Mouse (Mus musculus): ENCODE results near the gene Rtraf. TPM values are rescaled to one million over a fixed set of nuclear protein-coding genes. Genes with fewer than 3 reads are reported as not detected.
A peak's percentile ranks its signal among the peaks of the same experiment; 100 is the strongest.

Rtraf gene
- total RNA-seq, 4 experiments from 2014 or later: 76.8 to 89.6 (median 79.4) TPM

DNA sequence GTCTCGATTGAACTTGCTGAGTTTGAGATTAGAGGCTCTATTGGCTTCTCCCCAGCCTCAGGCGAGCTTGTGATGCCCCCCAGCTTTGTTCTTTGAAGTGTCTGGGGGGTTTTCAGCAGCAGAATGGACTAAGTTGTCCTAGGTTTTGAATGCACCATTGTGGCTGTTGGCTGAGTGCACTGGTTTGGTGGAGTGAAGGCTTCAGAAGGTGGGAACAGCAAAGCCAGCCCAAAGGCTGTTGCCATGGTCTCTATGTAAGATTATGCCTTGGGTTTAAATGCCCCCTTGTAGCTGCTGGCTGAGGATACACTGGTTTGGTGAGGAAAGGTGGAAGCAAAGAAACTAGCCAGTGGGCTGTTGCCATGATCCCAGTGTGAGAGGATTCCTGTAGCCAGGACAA is 23.1 kb downstream of the Rtraf start:
- no peak for DNase-seq (ENCODE audit: low spot score in 2 of 2)

DNA sequence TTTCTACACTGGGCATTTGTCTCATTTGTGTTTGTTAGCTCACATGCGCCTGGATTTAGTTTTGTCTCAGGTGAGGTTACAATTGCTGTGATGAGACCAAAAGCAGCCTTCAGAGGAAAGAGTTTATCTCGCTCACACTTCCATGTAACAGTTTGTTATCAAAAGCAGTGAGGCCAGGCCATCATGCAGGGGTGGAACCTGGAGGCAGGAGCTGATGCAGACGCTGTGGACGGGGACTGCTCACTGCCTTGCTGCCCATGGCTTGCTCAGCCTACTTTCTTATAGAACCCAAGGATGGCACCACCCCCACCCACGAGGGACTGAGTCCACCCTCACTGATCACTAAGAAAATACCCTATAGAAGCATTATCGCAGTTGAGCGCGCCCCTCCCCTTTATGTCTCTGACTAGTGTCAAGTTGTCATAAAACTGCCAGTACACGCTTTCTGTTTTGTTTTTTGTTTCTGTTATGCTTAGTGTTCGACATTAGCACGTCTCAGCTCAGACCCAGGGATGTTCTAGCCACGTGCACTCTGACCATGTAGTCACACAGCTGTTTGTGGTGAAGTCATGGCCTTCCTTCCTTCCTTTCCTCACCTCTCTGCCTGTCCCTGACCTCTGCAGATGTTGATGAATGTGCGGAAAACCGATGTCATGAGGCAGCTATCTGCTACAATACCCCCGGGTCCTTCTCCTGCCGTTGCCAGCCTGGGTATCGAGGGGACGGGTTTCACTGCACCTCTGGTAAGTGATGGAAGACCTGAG is 26.9 kb downstream of the Rtraf start:
- no peak for DNase-seq (ENCODE audit: low spot score in 2 of 2)

DNA sequence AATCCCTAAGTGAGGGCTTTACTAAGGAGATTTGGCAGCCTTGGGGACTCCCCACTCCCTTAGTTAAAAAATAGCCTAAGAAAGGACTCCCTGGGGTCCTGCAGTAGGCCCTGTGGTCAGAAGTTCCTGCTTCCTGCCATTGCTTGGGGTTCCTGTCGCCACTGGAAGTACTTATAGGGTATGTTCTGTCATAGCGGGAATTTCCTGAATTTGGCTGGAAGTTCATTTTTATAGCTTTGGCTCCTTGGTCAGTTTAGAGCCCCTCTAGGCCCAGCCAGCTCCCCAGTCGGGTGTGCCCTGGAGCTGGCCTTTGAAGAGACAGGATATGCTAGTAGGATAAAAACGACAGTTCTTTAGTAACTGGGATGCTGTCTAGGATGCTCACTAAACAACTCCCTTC is 28.7 kb downstream of the Rtraf start:
- no peak for DNase-seq (ENCODE audit: low spot score in 2 of 2)

DNA sequence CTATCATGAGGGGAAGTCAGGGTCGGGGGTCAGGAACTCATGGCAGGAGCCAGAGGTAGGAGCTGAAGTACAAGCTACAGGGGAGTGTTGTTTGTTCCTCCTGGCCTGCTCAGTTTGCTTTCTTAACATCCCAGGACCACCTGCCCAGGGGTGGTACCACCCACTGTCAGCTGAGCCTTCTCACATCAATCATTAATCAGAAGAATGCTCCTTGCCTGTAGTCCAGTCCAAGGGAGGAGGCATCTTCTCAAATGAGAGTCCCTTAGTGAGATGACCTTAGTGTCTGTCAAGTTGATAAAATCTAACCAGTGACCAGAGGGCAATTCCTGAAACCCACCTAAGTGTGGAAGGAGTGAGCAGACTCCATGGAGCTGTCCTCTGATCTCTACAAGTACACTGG is 35.2 kb downstream of the Rtraf start:
- DNase-seq (ENCODE audit: low spot score in 2 of 2): no peak

DNA sequence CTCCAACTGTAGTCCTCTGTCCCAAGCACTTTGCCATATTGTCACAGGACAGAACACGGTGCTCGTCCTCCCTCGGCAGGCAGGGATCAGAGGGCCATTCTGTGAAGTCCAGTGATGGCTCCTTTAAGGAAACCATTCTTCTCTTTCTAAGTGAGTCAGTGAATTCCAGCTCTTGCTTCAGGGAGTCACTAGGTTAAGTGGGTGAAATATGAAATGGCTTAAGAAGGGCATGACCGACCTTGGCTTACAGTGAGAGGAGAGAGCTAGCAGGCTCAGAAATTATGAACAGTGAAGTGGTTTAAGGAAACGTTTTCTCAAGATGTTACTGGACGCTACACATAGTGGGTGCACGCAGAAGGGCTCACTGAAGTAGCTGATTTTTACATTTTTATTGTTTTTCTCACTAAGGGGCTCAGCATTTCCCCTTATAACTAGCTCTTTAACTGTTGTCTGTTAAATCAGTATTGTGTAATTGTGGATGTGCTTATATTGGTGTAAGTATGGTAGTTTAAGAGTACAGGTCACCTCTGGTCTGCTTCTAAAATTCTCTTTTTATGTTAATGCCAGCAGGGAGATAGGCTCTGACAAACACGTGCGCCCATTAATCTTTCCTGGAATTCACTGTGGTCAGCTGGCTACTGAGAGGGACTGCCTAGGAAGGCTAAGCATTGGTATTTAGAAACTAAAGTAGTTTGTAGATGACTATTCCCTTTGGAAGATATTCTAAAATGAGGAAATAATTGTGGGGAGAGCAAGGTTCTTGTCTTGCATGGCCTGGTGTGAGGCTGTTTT is 37.6 kb downstream of the Rtraf start:
- no peak for DNase-seq (ENCODE audit: low spot score in 2 of 2)

DNA sequence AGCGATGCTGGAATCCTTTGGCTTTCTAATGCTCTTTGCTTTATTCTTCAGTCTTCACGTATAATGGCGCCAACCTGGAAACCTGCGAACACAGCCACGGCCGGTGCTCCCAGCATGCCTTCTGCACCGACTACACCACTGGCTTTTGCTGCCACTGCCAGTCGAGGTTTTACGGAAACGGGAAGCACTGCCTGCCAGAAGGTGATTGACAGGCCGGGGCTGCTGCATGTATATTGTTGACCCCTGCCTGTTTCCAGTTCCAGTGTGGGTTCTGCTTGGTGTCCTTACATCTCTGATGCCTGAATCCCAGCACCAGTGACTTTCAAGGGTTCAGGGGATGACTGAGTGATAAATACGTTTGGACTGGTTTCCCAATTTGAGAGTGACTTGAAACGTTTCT is 45.7 kb downstream of the Rtraf start:
- no peak for DNase-seq (ENCODE audit: low spot score in 2 of 2)

DNA sequence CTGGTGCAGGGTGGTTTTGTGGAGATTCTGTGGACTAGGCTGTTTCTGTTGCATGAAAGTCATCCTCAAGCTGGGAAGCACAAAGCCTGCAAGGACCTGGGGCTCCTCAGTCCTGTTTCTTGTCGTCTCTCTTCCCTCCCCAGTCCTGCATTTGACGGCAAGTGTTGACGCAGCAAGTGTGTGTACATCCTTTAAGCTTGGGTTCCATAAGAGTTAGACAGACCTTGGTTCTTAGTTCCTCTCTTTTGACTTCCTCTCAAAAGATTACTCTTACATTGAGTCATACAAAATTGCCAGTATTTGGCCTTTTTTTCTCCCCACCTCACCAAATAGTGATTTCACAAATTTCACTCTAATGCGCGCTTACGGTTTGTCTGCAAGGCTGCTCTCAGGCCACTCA is 46.3 kb downstream of the Rtraf start:
- no peak for DNase-seq (ENCODE audit: low spot score in 2 of 2)

DNA sequence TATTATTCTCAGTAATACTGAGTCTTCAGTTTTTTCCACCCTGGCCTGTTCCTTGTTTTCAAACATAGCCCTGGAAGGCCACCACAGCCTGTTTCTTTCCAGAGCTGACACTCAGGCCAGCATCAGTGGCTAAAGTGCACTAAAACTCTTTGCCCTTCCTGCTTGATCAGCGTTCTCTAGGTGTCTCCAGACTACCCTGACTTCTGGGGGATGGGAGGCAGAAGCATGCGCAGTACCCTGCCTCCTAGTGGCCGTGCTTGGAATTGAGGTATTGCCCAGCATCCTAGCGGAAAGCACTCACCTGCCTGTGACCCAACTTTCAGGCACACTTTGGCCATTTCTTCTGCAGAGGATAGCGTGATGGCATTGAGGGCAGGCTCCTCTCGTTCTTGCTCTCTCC is 46.7 kb downstream of the Rtraf start:
- no peak for DNase-seq (ENCODE audit: low spot score in 2 of 2)

DNA sequence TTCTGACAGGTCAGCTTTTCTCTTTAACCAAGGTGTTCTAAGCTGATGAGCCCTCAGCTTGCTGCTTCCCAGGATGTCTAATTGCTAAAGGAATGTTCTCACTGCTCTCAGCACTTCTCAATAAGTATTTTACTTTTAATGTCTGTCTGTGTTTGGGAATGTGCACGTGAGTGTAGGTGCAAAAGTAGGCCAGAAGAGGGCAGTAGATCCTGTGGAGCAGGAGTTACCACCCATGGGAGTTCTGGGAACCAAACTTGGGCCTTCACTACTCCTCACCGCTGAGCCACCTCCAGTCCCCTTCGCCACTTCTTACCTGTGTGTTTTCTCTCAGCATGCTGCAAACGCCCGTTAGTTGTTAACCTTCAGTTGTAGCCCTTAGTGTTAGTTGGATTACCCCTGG is 47.4 kb downstream of the Rtraf start:
- no peak for DNase-seq (ENCODE audit: low spot score in 2 of 2)

DNA sequence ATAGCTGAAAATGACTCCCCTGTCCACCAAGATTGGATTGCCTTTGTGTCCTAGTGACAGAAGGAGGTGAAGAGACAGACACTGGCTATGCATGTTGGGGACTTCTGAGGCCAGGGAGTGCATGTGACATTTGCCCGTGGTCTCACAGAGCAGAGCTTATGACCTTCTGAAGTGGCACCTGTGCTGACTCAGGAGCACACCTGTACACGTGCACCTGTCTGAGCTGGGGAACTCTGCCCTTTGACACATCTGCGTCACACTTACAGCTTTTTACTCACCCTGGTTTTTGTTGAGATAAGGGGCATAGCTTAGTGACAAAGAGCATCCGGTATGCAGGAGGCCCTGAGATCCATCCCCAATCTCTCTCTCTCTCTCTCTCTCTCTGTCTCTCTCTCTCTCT is 48.1 kb downstream of the Rtraf start:
- DNase-seq (ENCODE audit: low spot score in 2 of 2): no peak

DNA sequence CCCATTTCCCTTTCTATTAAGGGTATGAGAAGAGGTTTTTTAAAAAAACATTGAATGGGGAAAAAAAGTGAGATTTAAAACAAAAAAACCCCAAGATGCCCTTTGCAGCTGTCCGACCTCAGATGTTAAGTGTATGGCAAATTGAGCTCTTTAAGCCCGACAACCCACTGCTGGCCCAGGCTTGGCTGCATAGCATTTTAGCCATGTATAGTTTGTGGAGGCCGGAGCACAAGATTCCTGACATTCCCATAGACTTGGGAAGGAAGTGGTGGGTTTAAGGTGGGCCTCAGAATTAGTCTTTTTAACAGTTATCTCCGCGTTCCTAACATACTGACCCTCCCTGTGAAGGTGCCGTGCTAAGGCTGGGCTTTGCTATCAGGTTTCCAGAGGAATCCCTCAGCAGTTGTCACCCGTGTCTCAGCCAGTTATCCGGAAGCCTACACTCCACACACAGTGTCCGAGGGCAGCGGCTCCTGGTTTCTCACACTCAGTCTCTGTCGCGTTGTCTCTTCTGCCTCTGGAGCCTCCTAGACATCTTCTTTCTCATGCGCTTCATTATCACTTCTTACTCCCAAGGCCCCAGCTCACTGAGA is 49.5 kb downstream of the Rtraf start:
- no peak for DNase-seq (ENCODE audit: low spot score in 2 of 2)

DNA sequence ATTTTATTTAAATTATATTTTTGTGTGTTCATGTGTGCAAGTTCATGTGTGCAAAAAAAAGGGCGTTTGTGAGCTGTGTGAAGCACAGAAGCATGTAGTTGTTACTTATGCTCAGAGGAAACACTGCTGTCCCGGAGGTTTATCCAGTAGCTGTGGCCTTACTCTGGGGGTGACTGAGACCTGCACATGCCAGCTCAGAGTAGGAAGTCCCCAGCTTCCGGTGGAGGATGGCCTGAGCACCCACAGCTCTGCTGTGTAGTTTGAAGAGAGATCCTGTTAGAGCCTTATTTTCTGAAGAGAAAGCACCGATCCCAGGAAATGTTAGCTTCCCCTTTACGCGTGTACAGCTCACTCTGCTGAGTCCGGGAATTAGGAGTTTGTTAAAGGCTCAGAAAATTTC is 52.5 kb downstream of the Rtraf start:
- no peak for DNase-seq (ENCODE audit: low spot score in 2 of 2)

DNA sequence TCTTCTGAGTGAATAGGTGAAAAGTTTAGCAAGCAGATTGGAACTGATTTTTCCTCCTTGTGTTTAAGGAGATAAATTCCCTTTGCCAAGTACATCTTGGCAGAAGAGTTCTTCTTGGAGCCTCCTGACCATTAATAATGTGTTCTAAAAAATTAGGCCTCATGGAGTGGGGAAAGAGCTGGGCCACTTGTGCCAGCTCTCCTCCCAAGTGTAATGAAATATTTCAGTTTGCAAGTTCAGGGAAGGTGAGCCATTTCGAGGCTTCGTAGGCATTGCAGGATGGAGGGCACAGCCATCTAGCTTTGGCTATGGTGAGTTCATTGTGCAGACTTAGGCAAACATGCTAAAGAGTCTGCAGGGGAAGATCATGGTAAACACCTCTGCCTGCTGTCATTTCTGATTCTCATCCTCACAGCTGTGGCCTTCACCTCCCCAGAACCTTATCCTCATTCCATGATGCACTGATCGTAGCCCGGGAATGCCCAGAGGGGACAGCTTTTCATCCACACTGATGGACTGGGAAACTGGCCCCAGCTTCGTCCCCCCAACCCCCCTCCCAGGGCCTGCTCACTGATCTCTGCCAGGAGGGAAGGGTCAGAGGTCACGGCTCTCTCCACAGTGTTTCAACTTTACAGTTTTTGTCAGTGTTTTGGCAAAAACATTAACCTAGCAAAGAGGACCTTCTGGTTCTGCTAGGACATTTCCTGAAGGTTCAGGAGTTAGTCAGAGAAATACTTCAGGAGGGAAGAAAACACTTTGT is 54.0 kb downstream of the Rtraf start:
- peak; percentile 33 to 59 for DNase-seq (ENCODE audit: low spot score in 2 of 2)

DNA sequence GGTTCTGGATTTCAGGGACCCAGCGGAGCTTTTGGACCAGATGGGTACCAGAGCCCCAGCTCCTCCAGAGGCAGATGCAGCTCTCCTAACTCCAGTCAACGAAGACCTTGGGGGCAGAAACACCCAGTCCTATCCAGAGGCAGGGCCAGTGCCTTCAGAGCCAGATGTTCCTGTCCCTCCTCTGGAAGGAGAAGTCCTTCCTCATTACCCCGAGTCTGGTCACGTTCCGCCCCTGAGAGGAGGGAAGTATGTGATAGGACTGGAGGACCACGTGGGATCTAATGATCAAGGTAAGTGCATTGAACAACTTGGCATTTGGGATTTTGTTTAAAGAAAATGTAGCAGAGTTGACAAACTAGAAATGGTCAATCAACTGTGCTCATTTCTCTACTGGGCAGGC is 55.0 kb downstream of the Rtraf start:
- DNase-seq (ENCODE audit: low spot score in 2 of 2): no peak

DNA sequence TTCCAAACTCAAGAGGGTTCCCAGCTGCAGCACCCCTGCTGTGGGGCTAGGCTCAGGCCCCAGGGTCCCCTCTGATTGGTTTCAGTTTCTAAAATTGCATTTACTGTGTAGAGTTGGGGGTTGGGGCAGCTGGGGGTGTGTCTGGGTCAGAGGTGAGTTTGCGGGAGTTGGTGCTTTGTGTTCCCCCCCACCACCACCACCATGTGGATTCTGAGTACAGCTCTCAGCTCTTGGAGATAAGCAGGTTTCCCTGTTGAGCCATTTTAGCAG is 57.3 kb downstream of the Rtraf start:
- no peak for DNase-seq (ENCODE audit: low spot score in 2 of 2)

DNA sequence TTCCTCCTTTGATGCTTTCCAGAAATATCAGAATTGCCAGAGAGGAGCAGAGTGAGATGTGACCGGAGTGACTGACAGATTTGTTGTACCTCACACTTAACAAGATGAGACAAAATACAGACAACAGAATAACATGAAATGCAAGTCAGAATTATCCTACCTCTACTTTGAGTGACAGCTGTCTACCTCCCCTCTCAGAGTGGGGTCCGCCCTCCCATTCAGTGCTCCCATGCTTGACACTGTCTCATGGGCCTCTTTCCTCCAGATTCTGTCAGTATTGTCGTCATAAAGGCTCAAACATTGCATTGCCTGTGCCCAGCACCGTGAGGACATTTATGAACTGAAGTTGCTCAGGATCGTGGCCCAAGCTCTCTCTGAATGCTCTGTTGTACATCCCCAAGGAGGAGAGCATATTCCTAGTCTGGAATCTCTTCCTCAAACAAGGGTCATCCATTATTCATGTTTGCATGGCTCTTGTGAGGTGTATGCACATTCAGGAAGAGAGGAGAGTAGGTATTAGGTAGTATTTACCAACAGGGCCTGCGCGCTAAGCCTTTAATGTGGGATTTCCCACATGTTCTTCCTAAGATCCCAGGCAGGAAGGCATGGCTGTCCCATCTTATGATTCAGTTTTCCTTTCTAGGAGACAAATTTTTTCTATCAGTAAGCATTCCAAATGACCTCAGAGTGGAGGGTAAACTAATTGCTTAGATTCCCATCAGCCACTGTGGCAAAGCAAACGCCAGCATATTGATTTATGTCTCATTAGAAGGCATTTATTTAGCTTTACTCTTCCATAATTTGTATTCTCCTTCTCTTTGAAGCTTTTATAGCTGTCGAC is 57.9 kb downstream of the Rtraf start:
- DNase-seq (ENCODE audit: low spot score in 2 of 2): no peak

DNA sequence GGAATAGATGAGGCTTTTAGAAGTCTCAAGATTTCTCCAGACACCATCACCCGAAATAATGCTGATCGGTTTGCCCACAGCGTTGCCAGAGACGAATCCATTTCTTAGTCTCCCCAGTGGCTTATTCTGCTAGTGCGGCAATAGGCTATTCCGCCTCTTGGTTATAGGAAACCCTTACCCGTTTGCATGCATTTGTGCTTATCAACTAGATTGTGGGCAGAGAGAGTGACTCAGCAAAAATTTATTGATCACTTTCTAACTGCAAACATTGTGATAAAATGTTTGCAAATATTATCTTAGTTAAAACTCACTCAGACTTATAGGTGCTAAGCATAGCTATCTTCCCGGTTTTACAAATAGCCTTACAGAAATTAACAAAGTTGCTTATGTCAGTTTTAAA is 59.3 kb downstream of the Rtraf start:
- no peak for DNase-seq (ENCODE audit: low spot score in 2 of 2)

DNA sequence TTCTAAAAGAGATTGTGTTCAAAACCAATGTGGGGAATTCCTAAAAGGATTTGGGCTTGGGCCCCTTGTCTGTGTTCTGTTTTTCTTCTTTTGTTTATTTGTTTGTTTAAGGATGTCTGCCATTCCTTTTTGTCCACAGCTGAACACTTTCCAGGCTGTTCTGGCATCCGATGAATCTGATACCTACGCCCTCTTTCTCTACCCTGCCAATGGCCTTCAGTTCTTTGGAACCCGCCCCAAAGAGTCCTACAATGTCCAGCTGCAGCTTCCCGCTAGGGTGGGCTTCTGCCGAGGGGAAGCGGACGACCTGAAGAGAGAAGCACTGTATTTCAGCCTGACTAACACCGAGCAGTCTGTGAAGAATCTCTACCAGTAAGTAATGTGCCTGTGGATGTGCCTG is 60.1 kb downstream of the Rtraf start:
- no peak for DNase-seq (ENCODE audit: low spot score in 2 of 2)

DNA sequence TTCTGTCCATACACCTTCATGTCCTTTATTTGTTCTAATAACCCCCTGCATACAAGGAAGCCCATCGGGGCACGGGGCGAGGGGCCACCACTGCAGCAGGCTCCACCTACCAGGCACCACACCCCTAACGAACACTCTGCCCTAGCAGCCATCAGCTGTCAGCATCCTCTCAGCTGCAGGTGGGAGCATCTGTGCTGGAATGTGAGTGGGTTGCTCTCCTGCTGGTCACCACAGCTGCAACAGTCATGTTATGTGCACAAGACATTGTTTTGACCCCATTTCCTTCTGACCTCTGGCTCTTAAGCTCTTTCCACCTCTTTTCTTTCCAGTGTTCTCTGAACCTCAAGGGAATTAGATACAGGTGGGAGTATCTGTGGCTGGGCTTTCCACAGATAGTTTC is 61.6 kb downstream of the Rtraf start:
- DNase-seq (ENCODE audit: low spot score in 2 of 2): no peak
